ENCODE assay signal across 13 mouse cellular contexts in genomic region chr5:88912629-88913028, GRCm38 (mm10). TPM values are rescaled to one million over a fixed set of nuclear protein-coding genes. Genes with fewer than 3 reads are reported as not detected.
DNase-seq lines count a peak whose midpoint lies in the region; ATAC-seq lines count a peak whose summit lies in the region.
"Had no signal": no experiment of that assay in that cellular context is flagged by ENCODE, and none has a peak within 500 bp of the region (broad histone marks: within the 10 kb centered on the region; RNA-seq: fewer than 3 reads in every experiment).

No protein-coding gene starts in this region.

- no peaks in the 10 kb centered on the region for H3K36me3 ChIP-seq in midbrain, embryonic 13.5 days
- H3K36me3 ChIP-seq: embryonic facial prominence, embryonic 12.5 days; intestine, embryonic 15.5 days had no signal

- H3K27ac ChIP-seq in midbrain, embryonic 13.5 days, result no peak overlapping the region
- H3K27ac ChIP-seq: embryonic facial prominence, embryonic 12.5 days; forebrain, embryonic 13.5 days; intestine, embryonic 15.5 days had no signal

- no peak overlapping the region for H3K9ac ChIP-seq in midbrain, embryonic 13.5 days (replicated peaks)
- H3K9ac ChIP-seq: embryonic facial prominence, embryonic 12.5 days; forebrain, embryonic 13.5 days; intestine, embryonic 15.5 days had no signal

- no peaks in the 10 kb centered on the region for H3K27me3 ChIP-seq in midbrain, embryonic 13.5 days
- H3K27me3 ChIP-seq: embryonic facial prominence, embryonic 12.5 days; forebrain, embryonic 13.5 days; intestine, embryonic 15.5 days had no signal

- 97% methylated on average over 2 of the region's 2 CpGs for WGBS in midbrain, embryonic 13.5 days

- H3K4me2 ChIP-seq in midbrain, embryonic 13.5 days (replicated peaks), result no peak overlapping the region
- H3K4me2 ChIP-seq: embryonic facial prominence, embryonic 12.5 days; forebrain, embryonic 13.5 days; intestine, embryonic 15.5 days had no signal

- no peaks in the 10 kb centered on the region for H3K4me1 ChIP-seq in midbrain, embryonic 13.5 days (replicated peaks)
- H3K4me1 ChIP-seq: embryonic facial prominence, embryonic 12.5 days; forebrain, embryonic 13.5 days; intestine, embryonic 15.5 days had no signal

- DNase-seq in adrenal gland, adult (ENCODE audit: inconsistent age in 2 of 2, low spot score in 1 of 2), result peak; percentile 79 to 92
- DNase-seq in adrenal gland, postnatal 4 days (ENCODE audit: low spot score in 2 of 2), result no peak
- peak; percentile 74 for DNase-seq in 3134 (ENCODE audit: extremely low read depth, insufficient read length, low spot score)
- DNase-seq in adrenal gland, postnatal 25 days, result peak; percentile 81
- DNase-seq in cerebellum, postnatal 25 days, result peak; percentile 66 to 84
- no peak for DNase-seq in right cerebral cortex, adult 2 months (ENCODE audit: low spot score in 2 of 2)
- no peak for DNase-seq in kidney, postnatal 10 days
- DNase-seq: gastrocnemius, postnatal 14 days; thymus, adult 2 months had no signal

- H3K9me3 ChIP-seq in midbrain, embryonic 13.5 days, result no peaks in the 10 kb centered on the region
- H3K9me3 ChIP-seq: embryonic facial prominence, embryonic 12.5 days; forebrain, embryonic 13.5 days; intestine, embryonic 15.5 days had no signal

- no peak for ATAC-seq in midbrain, embryonic 13.5 days
- ATAC-seq: forebrain, embryonic 13.5 days; intestine, embryonic 15.5 days had no signal

- no peak overlapping the region for H3K4me3 ChIP-seq in midbrain, embryonic 13.5 days (replicated peaks)
- H3K4me3 ChIP-seq: embryonic facial prominence, embryonic 12.5 days; forebrain, embryonic 13.5 days; intestine, embryonic 15.5 days had no signal

RNA-seq across cellular contexts. Expression of gene Slc4a4, which starts 26.0 kb away (rescaled TPM):
- 10 to 100 TPM; 23.3 to 45.1 TPM for total RNA-seq in adrenal gland, postnatal 4 days (2021)
- 30.5 and 46.1 TPM in 2 replicates for total RNA-seq in adrenal gland, postnatal 25 days (2021)
- 1.5 and 1.9 TPM in 2 replicates for polyA plus RNA-seq in midbrain, embryonic 13.5 days (2015; fragmentation: Nextera tagmentation; extraction: Ambion mirVana)

Comparison
In these comparisons a context has a peak if more than half of its experiments do, and no peak if none do; other contexts are left out.
1. DNase-seq: peak in adrenal gland, adult (2 of 2), 3134 (single experiment), adrenal gland, postnatal 25 days (single experiment) and cerebellum, postnatal 25 days (2 of 2); none in adrenal gland, postnatal 4 days (0 of 2), right cerebral cortex, adult 2 months (0 of 2) and kidney, postnatal 10 days (single experiment).